Mouse (Mus musculus) liver, postnatal 0 days (tissue): ENCODE results near the gene Sash1. TPM values are rescaled to one million over a fixed set of nuclear protein-coding genes. Genes with fewer than 3 reads are reported as not detected.

ENCODE experiments used
- ATAC-seq: fragments of 200-750 bp; cut with Nextera tagmentation; 2 replicates; pipeline ENCODE4 v1.8.0; 2017; ENCODE audit warnings: mild to moderate bottlenecking, moderate library complexity
- DNase-seq: peaks from one replicate; pipeline ENCODE4 v3.0.0-alpha.2; 2016
- H3K27ac ChIP-seq: fragments of 300-500 bp; sonication (generic); 2 replicates; pipeline ENCODE4 v1.5.1; 2014; ENCODE audit warnings: antibody characterized with exemption, moderate library complexity, mild to moderate bottlenecking, low read depth
- H3K27me3 ChIP-seq: fragments of 300-500 bp; sonication (generic); 2 replicates; pipeline ENCODE4 v1.6.1; 2014; ENCODE audit warnings: low read length, control low read depth, mixed read lengths; ENCODE audit not compliant: insufficient read depth
- H3K36me3 ChIP-seq: fragments of 300-500 bp; sonication (generic); replicated peaks from 2 replicates; pipeline ENCODE4 v1.6.1; 2014; ENCODE audit warnings: mild to moderate bottlenecking, control low read depth, low read length, moderate library complexity, mixed read lengths; ENCODE audit not compliant: insufficient read depth
- H3K4me1 ChIP-seq: fragments of 300-500 bp; sonication (generic); 2 replicates; pipeline ENCODE4 v1.6.1; 2014; ENCODE audit warnings: antibody characterized with exemption, mild to moderate bottlenecking, control low read depth; ENCODE audit not compliant: insufficient read depth
- H3K4me2 ChIP-seq: fragments of 300-500 bp; sonication (generic); 2 replicates; pipeline ENCODE4 v1.6.1; 2014; ENCODE audit warnings: low read depth, mild to moderate bottlenecking, low read length, moderate library complexity, mixed read lengths
- H3K4me3 ChIP-seq: fragments of 300-500 bp; sonication (generic); 2 replicates; pipeline ENCODE4 v1.5.1; 2014; ENCODE audit warnings: low read depth, low read length
- H3K9ac ChIP-seq: fragments of 300-500 bp; sonication (generic); replicated peaks from 2 replicates; pipeline ENCODE4 v1.6.1; 2014; ENCODE audit warnings: mild to moderate bottlenecking, moderate library complexity
- H3K9me3 ChIP-seq: fragments of 300-500 bp; sonication (generic); 2 replicates; pipeline ENCODE4 v1.6.1; 2016; ENCODE audit warnings: mild to moderate bottlenecking, control low read depth, low read length, mixed read lengths
- CTCF ChIP-seq: sonication (generic); IDR thresholded peaks from 2 replicates; pipeline ENCODE4 v1.5.1; 2016; ENCODE audit warnings: antibody characterized with exemption, low read depth
- EP300 ChIP-seq: IDR thresholded peaks from 2 replicates; pipeline ENCODE4 v1.6.1; 2016; ENCODE audit warnings: antibody characterized with exemption, low read depth, mild to moderate bottlenecking
- WGBS: fragments of 180-500 bp; shearing (Covaris S2); extraction: QIAGEN DNeasy Blood & Tissue Kit; methylation state at CpG from one replicate; pipeline ENCODE4 v1.1.7; 2014; ENCODE audit not compliant: insufficient replicate concordance; 5-methylcytosine and 5-hydroxymethylcytosine counted together
- polyA plus RNA-seq: library from polyadenylated mRNA; unstranded; fragments of >200 nt; fragmentation: Nextera tagmentation; extraction: Ambion mirVana; gene quantifications from 2 replicates; pipeline ENCODE4 v1.2.1, GENCODE M21; 2015

Sash1 gene
- polyA plus RNA-seq, 1 experiment from 2014 or later: 1.9 TPM

- no peak for DNase-seq
- WGBS: 88% methylated on average over 10 of the region's 10 CpGs
Observed at GRCm38 (mm10) chr10:8851625-8852024, 34.2 kb downstream of the Sash1 start.

GRCm38 (mm10) chr10:8847974-8848373 lies 37.9 kb downstream of the Sash1 start:
- Histone ChIP-seq H3K27ac (no peak overlapping the region), H3K36me3 (0 out of 2 replicates have a peak, but pooled peaks cover 2% of the 10 kb centered on the region), H3K4me1 (no peaks in the 10 kb centered on the region), H3K9ac (no peak overlapping the region), H3K4me2 (no peak overlapping the region), H3K27me3 (no peaks in the 10 kb centered on the region), H3K4me3 (no peak overlapping the region), H3K9me3 (no peaks in the 10 kb centered on the region)
- DNase-seq: no peak
- 90% methylated on average over 4 of the region's 4 CpGs for WGBS
- ATAC-seq: no peak
- TF ChIP-seq EP300 (no peak), CTCF (no peak)

More at GRCm38 (mm10) chr10:8851625-8852024, 34.2 kb downstream of the Sash1 start:
- TF ChIP-seq EP300 (no peak), CTCF (no peak)
- no peaks in the 10 kb centered on the region for H3K4me1 ChIP-seq
- H3K4me3 ChIP-seq: no peak overlapping the region
- no peak overlapping the region for H3K9ac ChIP-seq
- no peaks in the 10 kb centered on the region for H3K27me3 ChIP-seq
- ATAC-seq: no peak
- H3K36me3 ChIP-seq: 0 out of 2 replicates have a peak, but pooled peaks cover 2% of the 10 kb centered on the region
- H3K4me2 ChIP-seq: no peak overlapping the region
- H3K9me3 ChIP-seq: no peaks in the 10 kb centered on the region
- no peak overlapping the region for H3K27ac ChIP-seq

- H3K27ac ChIP-seq: no peak overlapping the region
- TF ChIP-seq CTCF (no peak), EP300 (no peak)
- no peak for ATAC-seq
- no peaks in the 10 kb centered on the region for H3K27me3 ChIP-seq
- WGBS: 89% methylated on average over 10 of the region's 10 CpGs
- no peaks in the 10 kb centered on the region for H3K4me1 ChIP-seq
- no peaks in the 10 kb centered on the region for H3K9me3 ChIP-seq
- H3K9ac ChIP-seq: no peak overlapping the region
- no peak overlapping the region for H3K4me3 ChIP-seq
- H3K4me2 ChIP-seq: no peak overlapping the region
- DNase-seq: no peak
- 0 out of 2 replicates have a peak, but pooled peaks cover 2% of the 10 kb centered on the region for H3K36me3 ChIP-seq
Observed at GRCm38 (mm10) chr10:8846258-8846657, 39.6 kb downstream of the Sash1 start.

GRCm38 (mm10) chr10:8845230-8845770 lies 40.6 kb downstream of the Sash1 start:
- DNase-seq (no peak), ATAC-seq (no peak)
- H3K4me3 ChIP-seq: no peak overlapping the region

GRCm38 (mm10) chr10:8839956-8840355 lies 45.9 kb downstream of the Sash1 start:
- no peak for DNase-seq
- Histone ChIP-seq H3K9me3 (no peaks in the 10 kb centered on the region), H3K4me1 (no peaks in the 10 kb centered on the region), H3K9ac (no peak overlapping the region), H3K27ac (no peak overlapping the region), H3K36me3 (no peaks in the 10 kb centered on the region), H3K27me3 (no peaks in the 10 kb centered on the region), H3K4me2 (no peak overlapping the region), H3K4me3 (no peak overlapping the region)
- 79% methylated on average over 3 of the region's 3 CpGs for WGBS
- ATAC-seq: no peak
- TF ChIP-seq EP300 (no peak), CTCF (no peak)

More at GRCm38 (mm10) chr10:8845230-8845770, 40.6 kb downstream of the Sash1 start:
- TF ChIP-seq EP300: no peak
- TF ChIP-seq CTCF: no peak
- H3K36me3 ChIP-seq: 0 out of 2 replicates have a peak, but pooled peaks cover 2% of the 10 kb centered on the region
- H3K4me2 ChIP-seq: no peak overlapping the region
- no peaks in the 10 kb centered on the region for H3K27me3 ChIP-seq
- no peak overlapping the region for H3K27ac ChIP-seq
- H3K4me1 ChIP-seq: no peaks in the 10 kb centered on the region
- H3K9me3 ChIP-seq: no peaks in the 10 kb centered on the region
- WGBS: 43% methylated on average over 2 of the region's 2 CpGs
- H3K9ac ChIP-seq: no peak overlapping the region

- no peak overlapping the region for H3K4me3 ChIP-seq
- H3K9me3 ChIP-seq: no peaks in the 10 kb centered on the region
- DNase-seq (peak; percentile 39), ATAC-seq (peak; percentile 29; the same call in 1 of the 2 replicates)
- H3K9ac ChIP-seq: no peak overlapping the region
- no peaks in the 10 kb centered on the region for H3K27me3 ChIP-seq
- H3K27ac ChIP-seq: no peak overlapping the region
- 61% methylated on average over 17 of the region's 17 CpGs for WGBS
- no peak overlapping the region for H3K4me2 ChIP-seq
- no peaks in the 10 kb centered on the region for H3K36me3 ChIP-seq
- peak; percentile 63 for TF ChIP-seq CTCF
- TF ChIP-seq EP300: no peak
- no peaks in the 10 kb centered on the region for H3K4me1 ChIP-seq
Observed at GRCm38 (mm10) chr10:8833816-8834464, 51.9 kb downstream of the Sash1 start.
